Mouse (Mus musculus): ENCODE data around the gene Smc5.

Gene Smc5

DNA sequence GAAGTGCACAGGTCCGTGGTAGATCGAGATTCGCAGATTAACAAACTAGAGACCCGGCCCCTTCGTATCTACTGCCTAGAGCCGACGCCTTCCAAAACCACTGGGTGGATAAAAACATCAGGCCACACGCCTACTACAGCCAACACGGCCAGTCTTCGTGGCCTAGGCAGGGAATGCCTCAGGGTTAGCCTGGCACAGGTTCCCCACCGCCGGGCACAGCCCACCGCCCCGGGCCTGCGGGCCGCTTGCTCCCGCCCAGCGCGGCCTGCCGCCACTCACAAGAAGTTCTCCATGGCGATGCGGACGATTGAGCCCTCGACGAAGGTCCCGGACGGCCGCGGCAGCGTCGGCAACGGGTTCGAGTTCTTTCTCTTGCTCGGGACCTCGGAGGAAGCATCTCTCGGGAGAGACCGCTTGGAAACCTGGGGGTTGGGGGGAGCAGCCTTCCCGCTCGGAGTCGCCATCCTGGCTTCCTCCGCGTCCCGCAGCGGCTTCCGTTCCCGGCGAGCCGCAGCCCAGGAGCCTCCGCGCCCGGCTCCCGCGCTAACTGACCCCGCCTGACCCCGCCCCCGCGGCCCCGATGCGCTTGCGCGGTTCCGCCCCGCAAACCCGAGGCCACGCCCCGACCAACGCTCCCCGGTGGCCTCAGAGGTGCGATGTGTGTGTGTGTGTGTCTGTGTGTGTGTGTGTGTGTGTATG lies at the start of gene Smc5:
TSS of gene Smc5 (minus strand) at position 543 of the 699 bp plus-strand sequence.
- peak; percentile 93 to 95 for DNase-seq

DNA sequence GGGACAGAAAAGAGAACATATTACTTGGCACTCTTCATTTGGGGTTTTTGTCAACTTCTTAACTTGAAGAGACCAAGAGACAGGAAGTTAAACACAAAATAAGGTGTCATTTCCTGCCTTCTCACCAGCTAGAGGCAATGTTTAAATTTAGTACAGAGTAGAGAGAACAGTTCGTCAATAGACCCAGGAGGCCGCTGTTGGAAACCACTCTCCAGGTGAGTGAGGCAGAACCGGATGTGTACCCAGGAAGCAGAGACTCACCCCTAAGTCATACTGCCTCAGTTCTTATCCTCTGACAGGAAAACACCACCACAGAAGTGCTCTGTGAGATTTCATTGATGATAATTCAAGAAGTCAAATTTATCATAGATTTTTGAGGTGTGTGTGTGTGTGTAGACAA lies 49.4 kb upstream of the Smc5 start:
- no peak for DNase-seq

DNA sequence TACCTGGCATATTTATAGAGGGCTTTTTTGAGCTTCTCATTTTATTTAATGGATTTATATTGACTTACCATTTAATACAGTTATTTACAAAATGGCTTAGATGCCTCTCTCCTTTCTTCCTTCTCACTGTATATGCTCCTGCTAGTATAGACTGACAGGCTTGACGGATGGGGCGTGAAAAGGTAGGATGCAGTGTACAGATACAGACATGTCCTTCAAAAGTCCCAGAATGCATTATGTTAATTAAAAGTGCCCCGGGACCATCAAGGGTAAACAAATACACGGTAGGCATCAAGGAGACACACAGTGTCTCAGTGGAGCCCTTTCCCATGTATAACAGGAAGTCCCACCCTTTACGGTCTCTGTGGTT lies 44.3 kb upstream of the Smc5 start:
- no peak for DNase-seq

DNA sequence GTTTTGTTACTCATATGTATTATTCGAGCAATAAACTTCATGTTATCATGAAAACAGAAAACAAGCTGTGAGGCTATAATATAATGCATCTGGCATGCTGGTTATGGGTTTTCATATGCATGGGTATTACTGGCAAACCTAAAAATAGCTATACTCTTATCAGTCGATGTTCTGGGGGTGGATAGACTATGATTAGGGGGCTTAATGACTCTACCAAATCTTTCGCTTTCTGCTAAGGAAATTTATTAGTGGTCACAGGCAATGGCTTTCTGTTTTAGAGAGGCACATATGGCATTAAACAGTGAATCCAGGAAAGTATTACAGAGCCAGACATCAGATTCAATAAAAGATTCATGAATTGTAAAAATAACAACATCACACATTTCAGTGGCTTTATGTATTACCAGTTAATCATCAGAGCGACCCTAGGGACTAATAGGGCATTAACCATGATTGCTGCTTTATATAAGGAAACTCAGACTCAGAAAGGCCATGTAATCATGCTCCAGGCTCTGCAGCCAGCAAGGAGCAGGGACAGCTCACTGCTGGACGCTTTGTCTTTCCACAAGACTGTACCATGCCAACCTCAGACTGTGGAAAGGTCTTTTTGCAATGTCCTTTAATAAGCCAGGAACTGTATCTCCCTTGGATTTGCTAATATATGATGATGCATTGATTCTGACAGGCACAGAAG lies 43.7 kb upstream of the Smc5 start:
- no peak for DNase-seq

DNA sequence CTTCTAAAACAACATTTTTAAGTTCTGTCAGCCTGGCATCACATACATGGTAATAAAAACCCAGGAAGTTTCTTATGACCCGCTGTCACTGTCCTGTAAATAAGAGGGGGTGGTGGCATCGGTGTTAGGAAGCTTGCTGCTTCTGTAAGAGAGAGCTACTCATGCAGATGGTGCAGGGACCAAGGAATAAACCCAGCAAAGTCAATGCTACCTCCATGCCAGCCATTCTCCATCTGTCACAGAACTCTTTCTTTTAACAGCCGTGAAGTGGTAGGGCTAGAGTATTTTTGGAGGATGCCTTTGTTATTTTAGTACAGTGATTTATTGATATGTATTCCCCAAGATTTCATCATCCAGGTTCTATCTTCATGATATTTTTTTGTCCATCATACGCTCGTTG lies 43.2 kb upstream of the Smc5 start:
- DNase-seq = no peak

DNA sequence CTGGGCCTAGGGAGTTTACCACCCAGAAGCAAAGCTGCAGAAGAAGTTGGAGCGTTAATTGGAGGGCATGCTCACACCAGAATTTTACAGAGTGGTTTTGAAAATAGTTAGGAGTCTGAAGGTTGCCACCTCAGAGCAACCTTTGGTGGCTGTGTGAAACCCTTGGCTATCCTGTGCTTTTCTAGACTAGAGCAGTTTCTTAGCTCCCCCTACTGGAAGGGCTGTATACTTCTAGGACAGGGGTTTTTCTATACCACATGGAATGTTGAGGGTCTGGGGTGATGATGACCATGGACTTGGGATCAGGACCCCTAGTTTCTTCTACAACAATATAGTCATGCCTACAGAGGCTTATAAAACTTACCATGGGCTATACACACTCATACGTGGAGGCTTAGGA lies 36.3 kb upstream of the Smc5 start:
- no peak for DNase-seq

DNA sequence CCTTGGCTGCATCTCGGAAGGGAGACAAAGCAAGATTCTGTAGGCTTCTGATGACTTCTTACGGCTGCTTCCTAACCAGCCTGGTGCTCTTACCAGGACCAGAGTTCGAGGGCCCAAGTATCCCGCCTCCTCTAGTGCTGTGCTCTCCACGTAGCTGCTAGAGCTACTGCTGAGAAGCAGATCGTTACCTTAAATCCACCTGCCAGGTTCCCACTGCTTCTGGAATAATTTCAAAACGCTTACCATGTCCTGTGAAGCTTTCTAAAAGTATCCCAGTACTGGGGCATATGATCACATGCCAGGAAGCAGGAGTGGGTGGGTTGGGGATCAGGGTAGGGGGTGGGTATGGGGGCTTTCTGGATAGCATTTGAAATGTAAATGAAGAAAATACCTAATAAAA lies 33.0 kb upstream of the Smc5 start:
- no peak for DNase-seq

DNA sequence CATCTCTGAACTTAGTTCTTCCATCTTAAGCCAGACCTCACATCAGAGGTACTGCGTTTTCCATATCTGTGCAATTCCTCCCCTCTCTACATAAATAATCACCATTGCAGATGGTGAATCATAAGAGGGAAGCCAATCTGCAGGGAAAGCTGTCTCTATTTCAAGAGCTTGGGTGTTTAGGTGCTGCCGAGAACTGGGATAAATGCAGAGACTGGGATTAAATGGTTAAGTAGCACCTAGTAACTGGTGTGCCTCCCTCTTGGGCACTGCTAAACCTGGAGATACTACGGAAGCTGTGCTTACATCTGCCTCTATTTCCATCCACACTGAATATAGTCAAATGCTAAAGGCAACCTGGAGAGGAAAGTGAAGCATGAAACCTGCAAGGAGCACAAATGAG lies 26.3 kb upstream of the Smc5 start:
- no peak for DNase-seq

DNA sequence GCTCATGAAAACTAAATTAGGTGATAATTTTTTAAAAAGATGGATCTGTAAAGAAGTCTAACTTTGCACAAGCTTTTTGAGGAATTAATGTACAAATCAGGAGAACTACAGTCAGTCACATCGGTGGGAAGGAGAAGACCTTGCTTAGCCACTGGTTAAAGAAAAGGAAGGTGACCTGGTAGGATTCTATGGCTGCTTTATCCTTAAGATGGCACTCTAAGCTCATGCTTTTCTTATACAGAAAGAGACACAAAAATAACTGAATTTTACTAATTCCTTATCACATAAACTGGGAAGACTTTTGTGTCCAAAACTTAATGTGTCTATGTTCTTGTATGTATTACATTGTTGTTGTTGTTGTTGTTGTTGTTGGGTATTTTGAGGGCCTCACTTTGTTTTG lies 25.2 kb upstream of the Smc5 start:
- DNase-seq = no peak

DNA sequence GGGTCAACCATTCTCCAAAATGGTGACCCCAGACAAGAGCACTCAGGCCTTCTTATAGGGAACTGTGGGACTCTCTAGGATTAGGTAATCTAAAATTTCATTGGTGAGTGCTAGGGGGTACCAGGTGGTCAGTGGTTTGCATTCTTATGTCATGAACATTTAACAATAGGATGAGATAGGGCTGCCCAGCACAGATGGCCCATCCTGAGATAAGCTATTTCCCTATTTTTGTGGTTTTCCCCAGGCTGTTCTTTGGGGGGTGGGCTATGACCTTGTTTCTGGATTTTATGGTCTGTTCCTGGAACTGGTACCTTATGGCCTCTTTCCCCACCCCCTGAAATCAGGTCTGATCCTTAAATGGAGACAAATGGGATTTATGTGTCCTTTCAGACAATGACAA lies 23.5 kb upstream of the Smc5 start:
- no peak for DNase-seq

DNA sequence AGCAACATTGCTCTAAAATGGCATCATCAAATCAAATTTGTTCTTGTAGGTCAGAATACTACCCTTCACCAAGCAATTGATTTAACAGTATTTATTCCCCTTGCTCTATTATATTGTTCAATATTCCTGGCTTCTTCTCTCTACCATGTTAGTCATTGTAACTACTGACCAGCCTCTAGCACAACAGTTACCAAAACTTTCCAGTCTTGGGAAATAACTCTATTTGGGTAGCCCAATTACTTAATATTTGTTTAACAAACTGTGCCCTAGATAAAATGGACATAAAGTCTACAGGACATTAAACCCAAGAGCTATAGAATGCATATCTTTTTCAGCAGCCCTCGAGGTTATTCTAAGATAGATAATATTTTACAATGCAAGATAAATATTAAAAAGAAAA lies 15.6 kb upstream of the Smc5 start:
- DNase-seq = no peak

DNA sequence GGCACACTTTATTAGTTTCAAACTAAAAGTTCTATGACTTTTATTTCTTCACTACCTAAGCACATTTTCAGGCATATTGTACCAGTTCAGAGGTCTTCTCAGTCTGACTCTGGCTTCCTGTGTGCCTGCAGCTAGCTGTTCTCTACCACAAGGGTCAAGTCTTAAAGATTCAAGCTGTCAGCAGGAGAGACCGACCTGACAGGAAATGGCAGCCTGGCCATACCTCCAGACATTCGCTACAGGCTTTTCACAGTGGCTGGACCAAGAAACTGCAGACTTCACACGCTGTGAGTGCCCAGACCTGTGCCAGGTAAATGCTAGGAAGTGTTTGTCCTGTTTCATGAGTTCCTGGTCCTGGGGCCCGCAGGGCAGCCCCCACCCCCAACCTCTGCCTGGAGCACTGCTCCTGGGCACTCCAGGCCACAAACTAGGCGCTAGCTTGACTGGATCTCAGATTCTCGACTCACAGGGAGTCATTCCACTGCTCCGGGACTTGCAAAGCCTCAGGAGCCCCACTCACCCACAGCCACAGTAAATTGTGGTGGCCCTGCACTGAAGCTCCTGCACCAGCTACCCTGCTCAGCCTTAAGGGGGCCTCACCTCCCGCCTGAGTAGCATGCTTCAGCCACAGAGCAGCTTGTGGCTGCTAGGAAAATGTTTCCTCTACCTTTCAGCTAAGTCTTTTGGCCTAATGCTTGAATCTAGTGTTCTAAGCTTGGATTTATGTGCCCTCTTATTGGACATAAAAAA lies 8.4 kb upstream of the Smc5 start:
- no peak for DNase-seq

DNA sequence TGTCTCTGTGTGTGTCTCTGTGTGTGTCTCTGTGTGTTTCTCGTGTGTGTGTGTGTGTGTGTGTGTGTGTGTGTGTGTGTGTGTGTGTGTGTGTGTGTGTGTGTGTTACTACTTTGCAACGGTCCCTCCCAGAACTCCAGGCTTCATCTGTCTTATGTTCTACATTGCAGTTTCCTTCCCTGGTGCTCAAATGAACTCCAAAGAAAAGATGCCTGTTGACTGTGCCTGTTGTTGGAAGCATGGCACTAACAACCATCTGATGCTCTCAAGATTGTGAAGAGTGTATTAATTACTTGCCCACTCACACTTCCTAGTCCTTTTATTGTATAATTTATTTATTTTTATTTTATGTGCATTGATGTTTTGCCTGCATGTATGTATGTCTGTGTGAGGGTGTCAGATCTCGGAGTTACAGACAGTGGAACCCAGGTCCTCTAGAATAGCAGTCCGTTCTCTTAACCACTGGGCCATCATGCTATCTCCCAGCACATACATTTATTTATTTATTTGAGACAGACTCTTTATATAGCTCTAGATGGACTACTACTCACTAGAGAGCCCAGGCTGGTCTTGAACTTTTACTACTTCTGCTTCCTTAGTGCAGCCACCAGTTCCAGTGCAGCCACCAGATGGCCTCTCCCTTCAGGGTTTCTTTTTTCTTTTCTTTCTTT lies 492 bp upstream of the Smc5 start:
- no peak for DNase-seq

DNA sequence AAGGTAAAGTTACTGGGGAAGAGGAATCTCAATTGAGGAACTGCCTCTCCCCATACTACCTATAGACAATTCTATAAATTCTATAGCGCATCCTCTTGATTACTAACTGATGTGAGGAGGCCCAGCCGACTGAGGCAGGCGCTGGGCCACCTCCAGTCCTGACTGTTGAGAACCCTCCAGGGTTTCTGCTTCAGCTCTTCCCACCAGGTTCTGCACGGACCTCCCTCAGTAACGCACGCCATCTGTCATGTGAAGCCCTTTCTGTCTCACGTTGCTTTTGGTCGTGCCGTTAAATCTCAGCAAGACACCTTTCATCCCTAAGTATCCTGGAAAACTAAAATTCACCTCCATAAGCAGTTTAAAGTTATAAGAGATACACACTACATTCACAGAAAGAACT lies 16.9 kb downstream of the Smc5 start:
- DNase-seq = no peak

DNA sequence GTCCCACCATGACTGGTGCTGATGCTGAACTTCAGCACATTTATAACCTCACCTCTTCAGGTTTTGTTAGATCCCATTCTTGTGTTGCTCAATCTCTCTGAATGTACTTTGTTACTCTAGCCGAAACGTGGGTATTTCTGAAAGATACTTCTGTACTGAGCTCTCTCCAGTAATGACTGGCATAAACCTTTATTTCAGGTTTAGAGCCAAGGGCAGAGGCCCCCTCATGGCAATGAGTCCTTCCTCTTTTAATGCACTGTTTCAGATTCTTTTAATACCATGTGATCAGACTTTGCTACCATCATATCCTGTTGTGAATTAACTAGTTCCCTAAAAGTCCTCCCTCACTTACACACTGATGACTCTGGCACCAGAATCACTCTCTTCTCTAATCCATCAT lies 27.2 kb downstream of the Smc5 start:
- DNase-seq = no peak

DNA sequence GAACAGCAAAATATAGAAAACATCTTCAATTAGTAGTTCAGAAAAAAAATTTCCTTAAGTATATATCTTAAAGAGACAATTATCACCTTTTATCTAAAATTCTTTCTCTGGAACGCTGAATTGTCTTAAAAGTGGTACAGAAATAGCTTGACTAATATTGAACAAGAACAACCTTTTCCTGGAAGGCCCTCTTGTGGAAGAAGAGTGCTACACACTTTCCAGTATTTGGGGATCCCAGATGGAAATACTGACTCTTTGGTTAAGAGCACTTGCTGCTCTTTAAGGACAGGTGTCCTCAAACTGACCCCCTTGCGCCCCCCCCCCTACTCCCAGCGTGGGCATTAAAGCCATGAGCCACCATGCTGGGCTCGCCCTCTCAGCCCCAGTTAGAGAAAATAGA lies 48.6 kb downstream of the Smc5 start:
- peak in 1 of 2 experiments; percentile 10 for DNase-seq

DNA sequence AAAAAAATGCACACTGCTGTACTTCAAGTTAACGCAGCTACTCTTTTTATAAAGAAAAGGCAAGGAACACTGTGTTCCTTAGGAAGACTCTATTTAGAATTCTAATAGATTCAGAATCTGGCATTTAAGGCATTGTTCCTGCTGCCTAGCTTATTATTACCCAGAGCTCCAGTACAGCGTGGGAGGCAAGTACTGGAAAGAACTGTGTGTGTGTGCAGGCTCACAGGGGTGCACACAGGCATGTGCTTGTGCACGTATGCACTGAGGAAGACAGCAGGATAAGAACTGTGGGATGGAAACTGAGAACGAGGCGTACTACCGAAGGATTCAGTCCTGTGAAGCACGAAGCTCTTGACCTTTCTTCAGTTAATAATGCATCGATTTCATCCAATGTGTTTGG lies 59.4 kb downstream of the Smc5 start:
- no peak for DNase-seq

DNA sequence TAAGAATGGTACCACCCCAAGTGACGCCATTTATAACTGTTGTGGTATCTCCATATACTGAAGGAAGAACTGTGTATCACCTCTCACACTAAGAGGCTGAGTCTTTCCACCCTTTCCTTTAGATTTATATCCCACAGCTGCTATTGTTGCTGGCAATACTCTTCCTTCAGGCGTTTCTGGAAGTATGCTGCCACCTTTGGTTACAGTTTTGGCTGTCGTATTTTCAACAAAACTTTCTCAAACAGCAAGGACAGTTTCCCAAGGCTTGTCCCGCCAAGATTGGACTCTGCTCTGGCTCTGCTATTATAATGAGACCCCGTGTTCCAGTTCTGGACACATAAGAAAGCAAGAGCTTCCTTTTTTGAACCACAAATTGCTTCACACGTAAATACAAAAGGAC lies 62.4 kb downstream of the Smc5 start:
- no peak for DNase-seq

DNA sequence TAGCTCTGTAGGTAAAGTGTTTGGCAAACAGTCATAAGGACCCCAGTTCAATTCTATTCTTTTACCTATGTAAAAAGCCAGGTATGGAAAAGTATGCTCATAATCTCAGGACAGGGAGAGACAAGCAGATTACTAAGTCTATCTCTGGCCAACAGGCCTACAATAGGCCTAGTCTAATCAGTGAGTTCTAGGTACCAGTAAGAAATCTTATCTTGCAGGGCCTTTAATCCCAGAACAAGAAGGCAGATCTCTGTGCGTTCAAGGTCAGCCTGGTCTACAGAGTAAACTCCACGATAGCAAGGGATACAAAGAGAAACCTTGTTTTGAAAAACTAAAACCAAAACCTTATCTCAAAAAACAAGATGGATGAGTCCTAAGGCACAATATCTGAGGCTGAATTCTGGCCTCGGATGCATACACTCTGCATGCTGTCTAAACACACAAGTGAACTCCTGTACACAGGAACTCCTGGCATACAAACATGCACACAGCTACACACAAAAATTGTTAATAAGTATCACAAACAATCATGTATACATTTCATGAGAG lies 70.1 kb downstream of the Smc5 start:
- no peak for DNase-seq

DNA sequence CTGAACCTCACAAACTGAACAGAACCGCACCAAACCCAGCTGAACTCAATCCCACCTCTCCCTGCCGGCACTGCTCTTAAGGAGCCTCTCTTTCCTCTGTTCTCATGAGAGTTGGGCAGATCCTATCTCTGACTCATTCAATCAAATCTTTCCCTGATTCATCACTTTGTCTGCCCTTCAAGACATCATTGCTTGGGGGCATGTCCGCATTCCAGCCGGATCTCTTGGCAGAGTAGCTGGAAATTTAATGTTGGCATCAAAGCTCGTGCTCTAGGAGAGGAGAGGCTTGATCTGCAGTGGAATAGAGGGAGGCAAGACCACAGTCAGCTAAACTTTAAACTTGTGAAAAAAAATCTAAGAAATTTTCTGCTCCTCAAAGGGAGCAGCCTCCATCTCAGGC lies 71.6 kb downstream of the Smc5 start:
- DNase-seq = no peak

DNA sequence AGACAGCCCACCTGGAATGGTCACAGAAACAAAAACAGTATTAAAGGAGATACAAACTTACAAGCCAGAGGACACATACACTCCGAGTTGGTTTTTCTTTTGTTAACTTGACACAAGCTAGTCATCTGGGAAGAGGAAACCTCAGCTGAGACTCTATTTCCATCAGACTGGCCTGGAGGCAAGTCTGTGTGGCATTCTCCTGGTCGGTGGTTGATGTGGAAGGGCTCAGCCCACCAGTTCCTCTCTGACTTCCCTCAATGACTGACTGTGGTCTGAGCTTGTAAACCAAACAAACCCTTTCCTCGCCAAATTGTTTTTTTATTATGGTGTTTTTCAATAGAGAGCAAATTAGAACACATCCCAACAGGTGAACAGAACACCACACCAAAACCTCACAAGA lies 80.6 kb downstream of the Smc5 start:
- DNase-seq = no peak

DNA sequence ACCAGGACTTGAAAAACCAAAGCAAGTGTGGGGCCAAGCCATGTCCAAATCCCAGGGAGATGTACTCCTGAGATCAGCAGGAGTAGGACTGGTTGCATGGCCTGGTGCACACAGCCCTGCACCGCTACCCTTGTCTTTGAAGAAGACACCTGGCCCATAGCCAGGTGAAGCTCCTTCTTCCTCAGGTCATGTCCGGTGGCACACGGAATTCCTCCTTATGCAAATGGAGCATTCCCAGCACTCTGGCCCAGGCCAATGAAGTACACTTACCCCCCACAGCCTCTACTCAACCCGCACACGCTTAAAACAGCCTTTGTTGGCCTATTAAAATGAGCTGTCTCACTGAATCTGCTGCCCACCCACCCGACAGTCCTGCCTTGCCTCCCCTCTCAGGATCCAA lies 82.2 kb downstream of the Smc5 start:
- DNase-seq = no peak

DNA sequence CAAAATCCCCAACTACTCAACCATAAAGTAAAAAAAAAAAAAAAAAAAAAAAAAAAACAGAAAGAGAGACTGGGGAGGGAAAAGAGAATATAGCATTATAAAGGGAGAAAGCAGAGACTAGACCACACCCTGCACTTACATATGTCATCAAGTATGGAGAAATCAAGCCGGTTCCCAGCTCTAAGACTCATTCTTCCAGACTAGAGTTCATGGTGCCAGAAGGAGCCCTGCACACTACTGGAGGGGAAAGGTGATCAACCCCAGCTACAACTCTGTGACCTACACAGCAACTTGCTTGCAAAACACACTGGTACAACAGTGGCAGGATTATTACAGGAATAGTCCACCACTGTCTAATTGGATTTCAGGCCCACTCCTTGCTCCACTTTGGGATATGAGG lies 84.0 kb downstream of the Smc5 start:
- no peak for DNase-seq
